Mouse (Mus musculus): ENCODE measurements at regions not wholly inside any gene's neighbourhood (a gene's known extent, or its start where the extent isn't known, plus 50 kb on each side); places are given as distances from the start of the nearest gene placed in this dataset.

- TF ChIP-seq GATA1 (IDR thresholded peaks at IDR 0.05; ENCODE audit: borderline replicate concordance, low read length) (no peak), FLI1 (IDR thresholded peaks at IDR 0.05; ENCODE audit: low read length) (no peak)
These were observed 350.4 kb upstream of the Nr2f2 start for GRCm38 (mm10) chr7:70716811-70717458.

Measured in megakaryocyte, embryonic 14.5 days (primary cell).